Mouse (Mus musculus): ENCODE measurements around the gene Fbxl16. TPM values are rescaled to one million over a fixed set of nuclear protein-coding genes. Genes with fewer than 3 reads are reported as not detected.

Gene Fbxl16
- polyA plus RNA-seq, 1 experiment from 2014 or later: 2.8 TPM

- Histone ChIP-seq H3K36me3 (ENCODE audit: control insufficient read depth, insufficient read depth, low read length) (peaks cover 30% of the 10 kb centered on the region), H3K4me1 (ENCODE audit: control insufficient read depth, insufficient read depth, low read length) (peaks cover 47% of the 10 kb centered on the region), H3K9me3 (replicated peaks; ENCODE audit: control insufficient read depth, low read length) (no peaks in the 10 kb centered on the region), H3K27me3 (ENCODE audit: control insufficient read depth, insufficient read depth, low read length) (no peaks in the 10 kb centered on the region), H3K9ac (ENCODE audit: low read length) (0 out of 2 replicates have a peak overlapping the region, but pooled peaks have one; percentile 71), H3K4me2 (ENCODE audit: low read depth, low read length) (0 out of 2 replicates have a peak overlapping the region, but pooled peaks have one; percentile 64), H3K27ac (ENCODE audit: low read length) (0 out of 2 replicates have a peak overlapping the region, but pooled peaks have one; percentile 26), H3K4me3 (replicated peaks; ENCODE audit: low read length) (0 out of 2 replicates have a peak overlapping the region, but pooled peaks have one; percentile 36)
- 91% methylated on average over 16 of the region's 16 CpGs for WGBS
- ATAC-seq (ENCODE audit: insufficient read depth, low FRiP score): no peak
These were observed 26.9 kb downstream of the Fbxl16 start for GRCm38 (mm10) chr17:25835816-25836215.

- Histone ChIP-seq H3K4me2 (ENCODE audit: low read depth, low read length) (peak overlapping the region; percentile 64), H3K27ac (ENCODE audit: low read length) (no peak overlapping the region), H3K9me3 (replicated peaks; ENCODE audit: control insufficient read depth, low read length) (no peaks in the 10 kb centered on the region), H3K27me3 (ENCODE audit: control insufficient read depth, insufficient read depth, low read length) (no peaks in the 10 kb centered on the region), H3K4me1 (ENCODE audit: control insufficient read depth, insufficient read depth, low read length) (peaks cover 40% of the 10 kb centered on the region), H3K36me3 (ENCODE audit: control insufficient read depth, insufficient read depth, low read length) (peaks cover 32% of the 10 kb centered on the region), H3K9ac (ENCODE audit: low read length) (peak overlapping the region; percentile 71), H3K4me3 (replicated peaks; ENCODE audit: low read length) (peak overlapping the region; percentile 36)
- whole genome bisulfite sequencing: 23% methylated on average over 23 of the region's 23 CpGs
- ATAC-seq (ENCODE audit: insufficient read depth, low FRiP score): no peak
These were observed 27.7 kb downstream of the Fbxl16 start for GRCm38 (mm10) chr17:25836397-25837075.

GRCm38 (mm10) chr17:25837076-25837410 is 28.2 kb downstream of the Fbxl16 start, which contains the start of gene Rhbdl1:
Gene Rhbdl1, minus strand, starts transcription at chr17:25837295.
- H3K36me3 ChIP-seq (ENCODE audit: control insufficient read depth, insufficient read depth, low read length): peaks cover 34% of the 10 kb centered on the region
- H3K9me3 ChIP-seq (replicated peaks; ENCODE audit: control insufficient read depth, low read length): no peaks in the 10 kb centered on the region
- 3% methylated on average over 29 of the region's 29 CpGs for WGBS
- H3K27ac ChIP-seq (ENCODE audit: low read length): no peak within 1 kb of the TSS
- H3K4me3 ChIP-seq (replicated peaks; ENCODE audit: low read length): peak within 1 kb of the TSS; percentile 36
- peaks cover 35% of the 10 kb centered on the region for H3K4me1 ChIP-seq (ENCODE audit: control insufficient read depth, insufficient read depth, low read length)
- peak within 1 kb of the TSS; percentile 64 for H3K4me2 ChIP-seq (ENCODE audit: low read depth, low read length)
- no peaks in the 10 kb centered on the region for H3K27me3 ChIP-seq (ENCODE audit: control insufficient read depth, insufficient read depth, low read length)
- H3K9ac ChIP-seq (ENCODE audit: low read length): peak within 1 kb of the TSS; percentile 71
- ATAC-seq (ENCODE audit: insufficient read depth, low FRiP score): no peak

GRCm38 (mm10) chr17:25837533-25837932 is 28.6 kb downstream of the Fbxl16 start:
- no peaks in the 10 kb centered on the region for H3K9me3 ChIP-seq (replicated peaks; ENCODE audit: control insufficient read depth, low read length)
- H3K4me2 ChIP-seq (ENCODE audit: low read depth, low read length): 0 out of 2 replicates have a peak overlapping the region, but pooled peaks have one; percentile 64
- no peaks in the 10 kb centered on the region for H3K27me3 ChIP-seq (ENCODE audit: control insufficient read depth, insufficient read depth, low read length)
- 56% methylated on average over 3 of the region's 3 CpGs for WGBS
- peak overlapping the region; percentile 71; the same call in 1 of the 2 replicates for H3K9ac ChIP-seq (ENCODE audit: low read length)
- ATAC-seq (ENCODE audit: insufficient read depth, low FRiP score): no peak
- H3K4me1 ChIP-seq (ENCODE audit: control insufficient read depth, insufficient read depth, low read length): peaks cover 34% of the 10 kb centered on the region
- no peak overlapping the region for H3K27ac ChIP-seq (ENCODE audit: low read length)
- no peak overlapping the region for H3K4me3 ChIP-seq (replicated peaks; ENCODE audit: low read length)
- H3K36me3 ChIP-seq (ENCODE audit: control insufficient read depth, insufficient read depth, low read length): peaks cover 34% of the 10 kb centered on the region

GRCm38 (mm10) chr17:25838904-25839303 is 30.0 kb downstream of the Fbxl16 start:
- Histone ChIP-seq H3K9ac (ENCODE audit: low read length) (no peak overlapping the region), H3K4me1 (ENCODE audit: control insufficient read depth, insufficient read depth, low read length) (peaks cover 41% of the 10 kb centered on the region), H3K4me2 (ENCODE audit: low read depth, low read length) (no peak overlapping the region), H3K27ac (ENCODE audit: low read length) (no peak overlapping the region), H3K36me3 (ENCODE audit: control insufficient read depth, insufficient read depth, low read length) (peaks cover 34% of the 10 kb centered on the region), H3K27me3 (ENCODE audit: control insufficient read depth, insufficient read depth, low read length) (no peaks in the 10 kb centered on the region), H3K9me3 (replicated peaks; ENCODE audit: control insufficient read depth, low read length) (no peaks in the 10 kb centered on the region), H3K4me3 (replicated peaks; ENCODE audit: low read length) (no peak overlapping the region)
- 83% methylated on average over 4 of the region's 4 CpGs for WGBS
- no peak for ATAC-seq (ENCODE audit: insufficient read depth, low FRiP score)

GRCm38 (mm10) chr17:25839455-25840235 is 30.8 kb downstream of the Fbxl16 start:
- Histone ChIP-seq H3K9me3 (replicated peaks; ENCODE audit: control insufficient read depth, low read length) (no peaks in the 10 kb centered on the region), H3K27me3 (ENCODE audit: control insufficient read depth, insufficient read depth, low read length) (no peaks in the 10 kb centered on the region), H3K4me3 (replicated peaks; ENCODE audit: low read length) (no peak overlapping the region), H3K4me2 (ENCODE audit: low read depth, low read length) (no peak overlapping the region), H3K9ac (ENCODE audit: low read length) (no peak overlapping the region), H3K4me1 (ENCODE audit: control insufficient read depth, insufficient read depth, low read length) (peaks cover 36% of the 10 kb centered on the region), H3K27ac (ENCODE audit: low read length) (no peak overlapping the region), H3K36me3 (ENCODE audit: control insufficient read depth, insufficient read depth, low read length) (peaks cover 34% of the 10 kb centered on the region)
- ATAC-seq (ENCODE audit: insufficient read depth, low FRiP score): no peak
- WGBS: 82% methylated on average over 14 of the region's 14 CpGs

GRCm38 (mm10) chr17:25840519-25840918 is 31.6 kb downstream of the Fbxl16 start:
- no peak overlapping the region for H3K4me2 ChIP-seq (ENCODE audit: low read depth, low read length)
- no peak overlapping the region for H3K27ac ChIP-seq (ENCODE audit: low read length)
- no peaks in the 10 kb centered on the region for H3K27me3 ChIP-seq (ENCODE audit: control insufficient read depth, insufficient read depth, low read length)
- H3K36me3 ChIP-seq (ENCODE audit: control insufficient read depth, insufficient read depth, low read length): peaks cover 25% of the 10 kb centered on the region
- no peak overlapping the region for H3K4me3 ChIP-seq (replicated peaks; ENCODE audit: low read length)
- H3K9ac ChIP-seq (ENCODE audit: low read length): no peak overlapping the region
- H3K4me1 ChIP-seq (ENCODE audit: control insufficient read depth, insufficient read depth, low read length): peaks cover 32% of the 10 kb centered on the region
- WGBS: 95% methylated on average over 6 of the region's 6 CpGs
- ATAC-seq (ENCODE audit: insufficient read depth, low FRiP score): no peak
- no peaks in the 10 kb centered on the region for H3K9me3 ChIP-seq (replicated peaks; ENCODE audit: control insufficient read depth, low read length)

- WGBS: 92% methylated on average over 22 of the region's 22 CpGs
- Histone ChIP-seq H3K4me2 (ENCODE audit: low read depth, low read length) (no peak within 1 kb of the TSS), H3K9ac (ENCODE audit: low read length) (no peak within 1 kb of the TSS), H3K9me3 (replicated peaks; ENCODE audit: control insufficient read depth, low read length) (no peaks in the 10 kb centered on the region), H3K27ac (ENCODE audit: low read length) (no peak within 1 kb of the TSS), H3K36me3 (ENCODE audit: control insufficient read depth, insufficient read depth, low read length) (peaks cover 25% of the 10 kb centered on the region), H3K4me3 (replicated peaks; ENCODE audit: low read length) (no peak within 1 kb of the TSS), H3K27me3 (ENCODE audit: control insufficient read depth, insufficient read depth, low read length) (no peaks in the 10 kb centered on the region), H3K4me1 (ENCODE audit: control insufficient read depth, insufficient read depth, low read length) (peaks cover 25% of the 10 kb centered on the region)
- ATAC-seq (ENCODE audit: insufficient read depth, low FRiP score): no peak
These were observed 32.4 kb downstream of the Fbxl16 start, which contains the start of gene Gm20683 for GRCm38 (mm10) chr17:25841117-25841880. Gene Gm20683, minus strand, starts transcription at chr17:25841763.

All from stomach, embryonic 16.5 days (tissue).